Mouse (Mus musculus) limb, embryonic 12.5 days (tissue): Measurements from ENCODE around the gene Pex3. TPM values are rescaled to one million over a fixed set of nuclear protein-coding genes. Genes with fewer than 3 reads are reported as not detected.

ENCODE experiments used
- ATAC-seq: fragments of 200-750 bp; cut with Nextera tagmentation; 2 replicates; pipeline ENCODE4 v1.8.0; 2017; ENCODE audit warnings: low read depth, moderate TSS enrichment; ENCODE audit not compliant: insufficient number of reproducible peaks, insufficient read depth, low FRiP score, low TSS enrichment
- H3K27ac ChIP-seq: fragments of 300-500 bp; sonication (generic); 2 replicates; pipeline ENCODE4 v1.5.1; 2016; ENCODE audit warnings: mild to moderate bottlenecking, moderate library complexity
- H3K27me3 ChIP-seq: fragments of 300-500 bp; sonication (generic); 2 replicates; pipeline ENCODE4 v1.6.1; 2016; ENCODE audit warnings: mild to moderate bottlenecking, moderate library complexity
- H3K36me3 ChIP-seq: fragments of 300-500 bp; sonication (generic); 2 replicates; pipeline ENCODE4 v1.6.1; 2016; ENCODE audit warnings: mild to moderate bottlenecking, moderate library complexity
- H3K4me1 ChIP-seq: fragments of 300-500 bp; sonication (generic); replicated peaks from 2 replicates; pipeline ENCODE4 v1.6.1; 2016
- H3K4me2 ChIP-seq: fragments of 300-500 bp; sonication (generic); 2 replicates; pipeline ENCODE4 v1.6.1; 2016; ENCODE audit warnings: mild to moderate bottlenecking, moderate library complexity
- H3K4me3 ChIP-seq: fragments of 300-500 bp; sonication (generic); replicated peaks from 2 replicates; pipeline ENCODE4 v1.5.1; 2016; ENCODE audit warnings: mild to moderate bottlenecking
- H3K9ac ChIP-seq: fragments of 300-500 bp; sonication (generic); replicated peaks from 2 replicates; pipeline ENCODE4 v1.6.1; 2016; ENCODE audit warnings: mild to moderate bottlenecking, moderate library complexity
- H3K9me3 ChIP-seq: fragments of 300-500 bp; sonication (generic); 2 replicates; pipeline ENCODE4 v1.6.1; 2016; ENCODE audit warnings: mild to moderate bottlenecking, moderate library complexity
- whole genome bisulfite sequencing: fragments of 180-500 bp; shearing (Covaris S2); methylation state at CpG from one replicate; pipeline ENCODE4 v1.1.7; 2016; 5-methylcytosine and 5-hydroxymethylcytosine counted together
- polyA plus RNA-seq: library from polyadenylated mRNA; unstranded; fragments of >200 nt; fragmentation: Nextera tagmentation; extraction: Ambion mirVana; gene quantifications from 2 replicates; pipeline ENCODE4 v1.2.1, GENCODE M21; 2016

The Pex3 gene
- 20.3 and 23.4 TPM in 2 replicates for polyA plus RNA-seq

DNA sequence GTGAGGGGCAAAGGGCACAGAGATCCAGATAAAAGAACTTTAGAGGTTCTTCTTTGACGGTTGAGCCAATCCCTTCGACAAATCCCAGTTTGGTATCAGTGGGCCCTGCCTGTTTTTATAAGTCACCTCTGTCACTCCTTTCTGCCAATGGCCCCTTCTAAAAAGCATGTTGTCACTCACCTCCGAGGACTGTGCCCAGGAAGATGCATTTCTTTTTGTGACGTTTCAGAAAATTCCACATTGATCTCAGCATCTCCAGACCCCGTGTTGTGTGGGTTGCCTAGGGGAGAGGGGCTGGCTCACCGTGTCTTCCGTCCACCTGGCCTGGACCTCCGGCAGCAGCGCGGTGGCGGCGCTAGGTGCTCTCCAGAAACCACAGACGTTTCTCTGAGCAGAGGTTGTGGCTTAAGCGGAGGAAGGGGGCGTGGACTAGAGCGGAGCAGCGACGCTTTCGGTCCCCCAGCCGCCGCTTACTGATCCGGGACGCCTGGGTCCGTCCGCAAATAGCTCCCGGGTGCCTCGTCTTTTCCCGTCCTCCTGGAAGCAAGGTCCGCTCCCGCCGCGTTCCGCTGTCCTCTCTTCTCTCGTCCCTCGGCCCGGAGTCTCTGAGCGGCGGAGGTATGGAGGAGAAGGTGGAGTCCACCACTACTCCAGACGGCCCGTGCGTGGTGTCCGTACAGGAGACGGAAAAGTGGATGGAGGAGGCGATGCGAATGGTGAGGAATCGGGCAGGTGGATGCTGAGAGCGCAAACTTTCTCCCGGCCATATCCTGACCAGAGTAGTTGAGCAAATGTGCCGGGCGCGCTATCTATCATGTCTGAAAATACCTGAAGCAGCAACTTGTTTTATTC lies at the start of gene Pex3, which contains the start of gene Adat2:
TSS of gene Pex3 (minus strand) at position 497 of the 852 bp plus-strand sequence.
TSS of gene Adat2 (plus strand) at position 249 of the 852 bp plus-strand sequence.
- Histone ChIP-seq H3K9ac (peak within 1 kb of the TSS; percentile 77), H3K4me3 (peak within 1 kb of the TSS; percentile 65), H3K9me3 (no peaks in the 10 kb centered on the region), H3K27ac (peak within 1 kb of the TSS; percentile 75), H3K4me1 (peaks cover 5% of the 10 kb centered on the region), H3K27me3 (no peaks in the 10 kb centered on the region), H3K4me2 (peak within 1 kb of the TSS; percentile 68), H3K36me3 (no peaks in the 10 kb centered on the region)
- peak; percentile 94 for ATAC-seq
- 1% methylated on average over 51 of the region's 51 CpGs for WGBS

DNA sequence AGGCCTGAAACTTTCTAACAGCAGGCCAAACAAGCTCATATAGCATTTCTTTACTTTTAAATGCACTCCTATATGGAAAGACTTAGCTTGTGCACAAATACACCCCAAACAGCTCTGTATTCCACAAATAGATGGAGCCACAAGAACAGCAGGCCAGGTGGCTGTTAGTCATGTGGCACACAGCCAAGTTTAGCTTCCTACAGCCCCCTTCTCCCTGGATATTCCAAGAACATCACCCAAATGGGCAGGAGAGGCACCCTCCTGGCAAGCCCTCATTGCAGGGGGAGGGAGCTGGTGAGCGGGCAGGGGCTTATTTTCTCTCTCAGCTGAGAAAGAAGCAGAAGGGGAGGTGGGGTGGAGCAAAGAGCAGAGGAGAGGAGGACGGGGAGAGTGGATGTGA lies 48.0 kb upstream of the Pex3 start:
- 65% methylated on average over 2 of the region's 2 CpGs for WGBS
- Histone ChIP-seq H3K4me3 (no peak overlapping the region), H3K4me2 (no peak overlapping the region), H3K4me1 (no peaks in the 10 kb centered on the region), H3K27ac (no peak overlapping the region), H3K9me3 (no peaks in the 10 kb centered on the region), H3K27me3 (no peaks in the 10 kb centered on the region), H3K9ac (no peak overlapping the region), H3K36me3 (no peaks in the 10 kb centered on the region)
- ATAC-seq = no peak

DNA sequence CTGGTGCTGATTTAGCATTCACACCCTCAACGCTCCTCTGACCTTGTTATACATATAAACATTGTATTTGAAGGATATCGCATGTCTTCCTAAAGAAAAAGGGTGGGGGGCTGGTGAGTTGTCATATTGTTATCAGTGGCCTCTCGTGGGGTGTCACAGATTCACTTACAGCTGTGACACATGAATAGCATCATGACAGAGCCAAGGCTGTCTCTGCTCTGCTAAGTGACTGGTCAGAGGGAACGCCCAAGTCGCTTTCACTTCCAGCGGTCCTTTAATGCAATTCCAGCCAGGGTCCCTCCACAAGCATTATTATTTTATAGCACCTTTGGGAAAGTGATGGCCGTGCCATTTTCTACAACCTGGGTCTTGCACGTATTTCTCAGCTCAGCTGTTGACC lies 44.5 kb upstream of the Pex3 start:
- Histone ChIP-seq H3K9me3 (no peaks in the 10 kb centered on the region), H3K9ac (no peak overlapping the region), H3K4me3 (no peak overlapping the region), H3K36me3 (no peaks in the 10 kb centered on the region), H3K27me3 (no peaks in the 10 kb centered on the region), H3K27ac (no peak overlapping the region), H3K4me1 (no peaks in the 10 kb centered on the region), H3K4me2 (no peak overlapping the region)
- 70% methylated on average over 8 of the region's 8 CpGs for WGBS
- ATAC-seq = no peak

DNA sequence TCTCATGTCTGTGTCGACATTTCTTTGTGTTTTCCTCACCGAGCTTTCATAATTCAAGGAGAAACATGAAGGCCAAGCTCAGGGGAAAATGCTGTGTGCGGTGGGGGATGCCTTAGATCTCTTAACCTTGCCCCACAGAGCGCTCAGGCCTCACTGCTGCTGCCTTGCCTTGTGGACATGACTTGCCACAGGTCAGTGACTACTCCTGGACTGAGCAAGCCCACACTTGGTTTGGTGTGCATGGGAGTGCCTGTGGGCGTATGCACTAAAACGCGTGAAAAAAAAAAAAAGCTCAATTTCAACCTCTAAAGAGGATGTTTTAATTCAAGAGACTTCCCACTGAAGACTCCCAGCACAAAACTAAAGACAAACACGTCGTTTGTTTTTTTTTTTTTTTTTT lies 43.9 kb upstream of the Pex3 start:
- ATAC-seq = no peak
- no peak overlapping the region for H3K4me2 ChIP-seq
- H3K9ac ChIP-seq = no peak overlapping the region
- H3K4me1 ChIP-seq = no peaks in the 10 kb centered on the region
- H3K27ac ChIP-seq = no peak overlapping the region
- no peaks in the 10 kb centered on the region for H3K27me3 ChIP-seq
- 86% methylated on average over 9 of the region's 9 CpGs for WGBS
- no peaks in the 10 kb centered on the region for H3K9me3 ChIP-seq
- H3K4me3 ChIP-seq = no peak overlapping the region
- no peaks in the 10 kb centered on the region for H3K36me3 ChIP-seq

DNA sequence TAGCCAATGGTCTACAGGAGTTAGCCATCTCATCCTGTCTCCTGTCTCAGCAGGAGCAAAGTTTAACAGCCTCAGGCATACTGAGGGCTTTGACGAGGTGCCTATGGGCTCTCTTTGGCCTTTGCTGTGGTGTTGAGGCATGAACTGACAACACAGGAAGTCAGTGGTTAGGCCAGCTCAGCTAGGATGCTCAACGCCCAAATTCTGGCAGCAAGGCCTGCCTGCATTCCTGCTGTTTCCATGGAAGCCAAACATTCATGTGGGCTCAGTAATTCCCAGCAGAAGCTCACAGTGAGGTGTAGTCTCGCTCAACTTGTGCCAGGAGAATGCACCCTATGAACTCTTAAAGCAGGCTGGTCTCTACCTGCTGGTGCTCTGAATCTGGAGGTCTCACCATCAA lies 43.1 kb upstream of the Pex3 start:
- ATAC-seq = no peak
- WGBS = 60% methylated on average over 3 of the region's 3 CpGs
- Histone ChIP-seq H3K9ac (no peak overlapping the region), H3K27me3 (no peaks in the 10 kb centered on the region), H3K4me1 (no peaks in the 10 kb centered on the region), H3K36me3 (no peaks in the 10 kb centered on the region), H3K4me2 (no peak overlapping the region), H3K27ac (no peak overlapping the region), H3K4me3 (no peak overlapping the region), H3K9me3 (no peaks in the 10 kb centered on the region)

DNA sequence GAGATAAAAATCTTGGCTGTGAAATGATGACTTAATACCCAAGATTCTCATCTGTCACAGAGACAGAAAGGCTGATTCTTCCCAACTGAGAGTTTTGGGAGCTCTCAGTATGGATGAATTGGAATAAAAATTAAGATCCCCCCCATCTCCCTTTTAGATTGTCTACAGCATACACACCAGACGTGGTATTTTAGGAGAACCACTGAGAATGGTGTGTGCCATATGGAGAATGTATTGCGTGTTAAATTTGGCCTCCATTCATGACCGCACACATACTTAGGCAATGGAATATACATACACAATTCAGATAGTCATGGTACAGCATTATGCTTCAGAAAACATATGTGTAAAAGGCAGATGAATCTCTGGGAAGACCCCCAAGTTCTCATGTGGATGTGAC lies 40.6 kb upstream of the Pex3 start:
- Histone ChIP-seq H3K4me2 (no peak overlapping the region), H3K36me3 (no peaks in the 10 kb centered on the region), H3K4me1 (no peaks in the 10 kb centered on the region), H3K4me3 (no peak overlapping the region), H3K9ac (no peak overlapping the region), H3K27ac (no peak overlapping the region), H3K27me3 (no peaks in the 10 kb centered on the region), H3K9me3 (no peaks in the 10 kb centered on the region)
- WGBS = 82% methylated on average over 3 of the region's 3 CpGs
- no peak for ATAC-seq

DNA sequence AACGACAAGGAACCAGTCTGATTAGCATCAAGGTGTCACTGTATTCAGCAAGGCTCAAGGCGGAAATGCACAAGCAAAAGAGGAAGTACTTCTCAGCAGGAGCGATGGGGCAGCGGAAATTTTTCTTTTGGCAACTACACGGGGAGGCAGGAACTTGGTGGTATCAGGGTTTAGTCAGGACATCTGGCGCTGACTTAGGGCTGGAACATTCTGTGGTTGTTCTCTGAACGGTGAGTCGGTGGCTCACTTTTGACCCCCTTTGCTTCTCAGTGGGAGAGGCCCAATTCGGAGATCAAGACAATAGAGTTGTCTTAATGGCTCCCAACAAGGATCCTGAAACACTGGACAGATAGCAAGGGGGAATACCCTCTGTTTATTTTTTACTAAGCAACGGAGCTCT lies 39.3 kb upstream of the Pex3 start:
- Histone ChIP-seq H3K4me1 (no peaks in the 10 kb centered on the region), H3K9ac (no peak overlapping the region), H3K27ac (no peak overlapping the region), H3K4me3 (no peak overlapping the region), H3K27me3 (no peaks in the 10 kb centered on the region), H3K4me2 (no peak overlapping the region), H3K36me3 (no peaks in the 10 kb centered on the region), H3K9me3 (no peaks in the 10 kb centered on the region)
- 91% methylated on average over 10 of the region's 10 CpGs for WGBS
- no peak for ATAC-seq

DNA sequence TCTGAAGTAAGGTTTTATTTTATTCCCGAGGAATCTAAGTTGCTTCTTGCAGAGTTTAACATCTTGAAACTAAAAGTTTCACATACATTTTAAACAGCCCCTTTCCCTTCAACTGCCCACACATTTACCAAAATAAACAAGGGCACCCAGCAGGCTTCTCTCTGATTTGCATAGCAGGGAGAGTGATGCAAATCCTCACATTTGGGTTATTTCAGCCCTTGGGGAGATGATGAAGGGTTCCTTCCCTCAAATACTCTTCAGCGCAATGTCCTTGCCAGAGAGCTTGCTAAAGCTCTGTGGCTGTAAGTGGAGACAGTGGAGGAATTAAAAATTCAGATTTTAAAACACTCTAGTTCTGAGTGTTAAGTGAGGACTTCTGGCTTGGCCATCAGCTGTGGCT lies 35.0 kb upstream of the Pex3 start:
- H3K9me3 ChIP-seq = no peaks in the 10 kb centered on the region
- H3K27ac ChIP-seq = no peak overlapping the region
- no peaks in the 10 kb centered on the region for H3K36me3 ChIP-seq
- no peaks in the 10 kb centered on the region; the same call in 1 of the 2 replicates for H3K27me3 ChIP-seq
- H3K4me3 ChIP-seq = no peak overlapping the region
- no peaks in the 10 kb centered on the region for H3K4me1 ChIP-seq
- 64% methylated on average over 2 of the region's 2 CpGs for WGBS
- ATAC-seq = no peak
- H3K4me2 ChIP-seq = no peak overlapping the region
- no peak overlapping the region for H3K9ac ChIP-seq

DNA sequence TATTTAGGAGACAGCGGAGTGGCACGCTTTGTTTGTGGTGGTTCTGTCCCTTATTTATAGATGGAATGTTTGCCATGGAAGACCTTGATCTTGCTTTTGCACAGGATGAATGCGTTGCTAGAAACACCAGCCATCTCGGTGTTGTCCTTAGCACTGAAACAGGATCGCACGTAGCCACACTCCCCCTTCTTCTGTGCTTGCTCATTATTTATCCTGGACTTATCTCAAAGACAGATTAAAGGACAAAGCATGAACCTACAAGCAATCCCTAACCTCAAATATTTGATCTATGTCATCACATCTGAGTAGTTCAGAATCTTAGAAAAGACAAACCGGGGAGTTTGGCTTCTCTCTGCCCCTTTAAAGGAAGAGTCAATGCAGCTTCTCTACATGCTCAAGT lies 24.2 kb upstream of the Pex3 start:
- WGBS = 83% methylated on average over 7 of the region's 7 CpGs
- Histone ChIP-seq H3K4me2 (no peak overlapping the region), H3K27me3 (peaks cover 5% of the 10 kb centered on the region)

DNA sequence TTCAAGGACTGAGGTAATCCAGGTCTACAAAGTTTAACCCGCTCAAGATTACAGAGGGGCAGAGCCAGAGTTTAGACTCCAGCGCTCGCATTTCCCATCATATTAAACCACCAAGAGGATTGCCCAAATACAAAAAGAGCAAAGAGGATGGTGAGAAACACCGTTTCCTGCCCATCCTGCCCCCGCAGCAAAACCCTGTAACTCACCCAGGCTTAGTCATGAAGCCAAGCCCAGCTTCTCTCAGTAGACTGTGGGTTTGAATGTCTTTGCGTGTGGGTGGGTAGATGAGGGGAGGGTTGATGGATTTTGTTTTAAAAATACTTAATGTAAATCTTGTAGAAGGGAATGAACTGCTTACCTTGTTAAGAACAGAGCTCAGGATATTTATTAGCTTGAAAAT lies 19.5 kb upstream of the Pex3 start:
- no peak overlapping the region for H3K9ac ChIP-seq
- peaks cover 17% of the 10 kb centered on the region for H3K4me1 ChIP-seq
- H3K4me3 ChIP-seq = no peak overlapping the region
- 58% methylated on average over 6 of the region's 6 CpGs for WGBS
- H3K27ac ChIP-seq = no peak overlapping the region
- H3K9me3 ChIP-seq = no peaks in the 10 kb centered on the region
- no peaks in the 10 kb centered on the region for H3K36me3 ChIP-seq
- ATAC-seq = no peak
- peaks cover 14% of the 10 kb centered on the region for H3K27me3 ChIP-seq
- H3K4me2 ChIP-seq = no peak overlapping the region

More for the DNA sequence above, 24.2 kb upstream of the Pex3 start:
- ATAC-seq = no peak
- no peak overlapping the region for H3K4me3 ChIP-seq
- no peak overlapping the region for H3K9ac ChIP-seq
- H3K9me3 ChIP-seq = no peaks in the 10 kb centered on the region
- no peak overlapping the region for H3K27ac ChIP-seq
- H3K4me1 ChIP-seq = no peaks in the 10 kb centered on the region
- no peaks in the 10 kb centered on the region for H3K36me3 ChIP-seq

DNA sequence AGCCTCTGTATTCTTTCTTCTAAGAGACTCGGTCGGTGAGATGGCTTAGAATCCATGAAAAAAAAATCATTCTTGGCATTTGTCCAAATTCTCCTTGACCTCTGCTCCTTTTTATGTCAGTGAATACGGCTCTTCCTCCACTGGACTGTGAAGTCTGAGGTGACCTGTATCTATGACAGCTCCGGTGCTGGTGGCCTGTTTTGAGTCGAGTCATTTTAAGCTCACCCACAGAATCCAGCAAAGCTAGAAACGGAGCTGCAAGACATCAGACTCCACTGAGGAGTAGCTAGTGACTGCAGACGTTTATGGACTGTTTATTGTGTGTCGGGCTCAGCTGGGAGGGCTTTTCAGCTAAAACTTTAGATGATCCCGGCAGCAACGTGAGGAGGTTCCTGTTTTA lies 19.1 kb upstream of the Pex3 start:
- 32% methylated on average over 10 of the region's 10 CpGs for WGBS
- Histone ChIP-seq H3K9ac (no peak overlapping the region), H3K27me3 (peaks cover 17% of the 10 kb centered on the region), H3K27ac (no peak overlapping the region), H3K4me3 (no peak overlapping the region), H3K36me3 (no peaks in the 10 kb centered on the region), H3K4me2 (no peak overlapping the region), H3K9me3 (no peaks in the 10 kb centered on the region), H3K4me1 (peaks cover 17% of the 10 kb centered on the region)
- ATAC-seq = no peak
